Mouse (Mus musculus) testis, adult 2 months (tissue): ENCODE data around the gene Zcchc2.

ENCODE experiments used
- CTCF ChIP-seq: fragments of 200-500 bp; IDR thresholded peaks from 2 replicates; pipeline ENCODE4 v1.5.1; 2012; ENCODE audit warnings: low read depth, mild to moderate bottlenecking, inconsistent platforms, low read length, moderate library complexity; ENCODE audit not compliant: control insufficient read depth, insufficient read depth, insufficient replicate concordance
- POLR2A ChIP-seq: fragments of 200-500 bp; IDR thresholded peaks from 2 replicates; pipeline ENCODE4 v1.6.1; 2012; ENCODE audit warnings: low read depth, mild to moderate bottlenecking, inconsistent platforms, low read length, moderate library complexity; ENCODE audit not compliant: control insufficient read depth

GRCm38 (mm10) chr1:105944927-105945580, 45.2 kb upstream of the Zcchc2 start:
- TF ChIP-seq POLR2A = no peak
- no peak for TF ChIP-seq CTCF
